Mouse (Mus musculus): ENCODE data around the gene Mrpl58.
"Not testable (repeated sequence)": the region's sequence is repeated elsewhere in the genome, so short reads cannot be mapped to it uniquely, and the experiment has no call there.

Gene Mrpl58

GRCm38 (mm10) chr11:115382891-115383290 is 20.7 kb upstream of the Mrpl58 start:
- DNase-seq (ENCODE audit: low spot score) = no peak

GRCm38 (mm10) chr11:115383701-115384474 is 19.7 kb upstream of the Mrpl58 start:
- DNase-seq (ENCODE audit: low spot score) = no peak

GRCm38 (mm10) chr11:115384587-115384986 is 19.0 kb upstream of the Mrpl58 start:
- no peak for DNase-seq (ENCODE audit: low spot score)

GRCm38 (mm10) chr11:115386859-115387258 is 16.7 kb upstream of the Mrpl58 start:
- DNase-seq (ENCODE audit: low spot score) = not testable (repeated sequence)

GRCm38 (mm10) chr11:115391358-115391757 is 12.2 kb upstream of the Mrpl58 start:
- DNase-seq (ENCODE audit: low spot score) = no peak

- no peak for DNase-seq (ENCODE audit: low spot score)
Measured at GRCm38 (mm10) chr11:115393721-115394325, 9.7 kb upstream of the Mrpl58 start.

GRCm38 (mm10) chr11:115398085-115398484 is 5.5 kb upstream of the Mrpl58 start:
- no peak for DNase-seq (ENCODE audit: low spot score)

- DNase-seq (ENCODE audit: low spot score) = no peak
Measured at GRCm38 (mm10) chr11:115400126-115400525, 3.4 kb upstream of the Mrpl58 start.

GRCm38 (mm10) chr11:115400630-115401391 is 2.7 kb upstream of the Mrpl58 start:
- DNase-seq (ENCODE audit: low spot score) = no peak

GRCm38 (mm10) chr11:115405723-115406122 is 2.2 kb downstream of the Mrpl58 start:
- no peak for DNase-seq (ENCODE audit: low spot score)

- DNase-seq (ENCODE audit: low spot score) = no peak
Measured at GRCm38 (mm10) chr11:115406858-115407401, 3.4 kb downstream of the Mrpl58 start.

GRCm38 (mm10) chr11:115408266-115408920 is 4.8 kb downstream of the Mrpl58 start:
- no peak for DNase-seq (ENCODE audit: low spot score)

- DNase-seq (ENCODE audit: low spot score) = peak; percentile 64
Measured at GRCm38 (mm10) chr11:115409556-115409955, 6.0 kb downstream of the Mrpl58 start.

GRCm38 (mm10) chr11:115419531-115420237 is 16.1 kb downstream of the Mrpl58 start, which contains the start of the genes Atp5h and Kctd2:
TSS of gene Atp5h (minus strand) at chr11:115419962.
TSS of gene Kctd2 (plus strand) at chr11:115420128.
- peak; percentile 98 for DNase-seq (ENCODE audit: low spot score)

- peak; percentile 59 for DNase-seq (ENCODE audit: low spot score)
Measured at GRCm38 (mm10) chr11:115420336-115421190, 17.0 kb downstream of the Mrpl58 start.

GRCm38 (mm10) chr11:115421328-115421727 is 17.8 kb downstream of the Mrpl58 start:
- no peak for DNase-seq (ENCODE audit: low spot score)

GRCm38 (mm10) chr11:115421972-115422371 is 18.4 kb downstream of the Mrpl58 start:
- DNase-seq (ENCODE audit: low spot score) = no peak

GRCm38 (mm10) chr11:115423091-115423490 is 19.5 kb downstream of the Mrpl58 start:
- no peak for DNase-seq (ENCODE audit: low spot score)

GRCm38 (mm10) chr11:115424666-115425065 is 21.1 kb downstream of the Mrpl58 start:
- DNase-seq (ENCODE audit: low spot score) = no peak

- DNase-seq (ENCODE audit: low spot score) = no peak
Measured at GRCm38 (mm10) chr11:115425671-115426070, 22.1 kb downstream of the Mrpl58 start.

All from embryo, embryonic 10.5 days (tissue).